Mouse (Mus musculus) ES-Bruce4 (cell line): ENCODE results near the gene Uhrf2. TPM values are rescaled to one million over a fixed set of nuclear protein-coding genes. Genes with fewer than 3 reads are reported as not detected.
A peak's percentile ranks its signal among the peaks of the same experiment; 100 is the strongest.

Experiments used
- H3K27ac ChIP-seq: 2 replicates; pipeline ENCODE4 v1.5.1; 2012; ENCODE audit warnings: low read length, inconsistent platforms; ENCODE audit not compliant: insufficient read depth
- H3K27me3 ChIP-seq: 2 replicates; pipeline ENCODE4 v1.6.1; 2012; ENCODE audit warnings: mild to moderate bottlenecking, low read length, inconsistent platforms; ENCODE audit not compliant: control insufficient read depth, poor library complexity, insufficient read depth, severe bottlenecking
- H3K36me3 ChIP-seq: 2 replicates; pipeline ENCODE4 v1.6.1; 2012; ENCODE audit warnings: inconsistent platforms, mild to moderate bottlenecking, low read length, moderate library complexity; ENCODE audit not compliant: control insufficient read depth, poor library complexity, insufficient read depth, severe bottlenecking
- H3K4me1 ChIP-seq: one replicate; pipeline ENCODE4 v1.8.1; 2011; ENCODE audit warnings: low read length; ENCODE audit not compliant: control insufficient read depth, insufficient read depth
- H3K4me3 ChIP-seq: 2 replicates; pipeline ENCODE4 v1.5.1; 2011; ENCODE audit warnings: low read depth, mild to moderate bottlenecking, low read length
- H3K9ac ChIP-seq: 2 replicates; pipeline ENCODE4 v1.6.1; 2012; ENCODE audit warnings: low read depth, mild to moderate bottlenecking, inconsistent platforms; ENCODE audit not compliant: poor library complexity, severe bottlenecking
- H3K9me3 ChIP-seq: replicated peaks from 2 replicates; pipeline ENCODE4 v1.6.1; 2012; ENCODE audit warnings: mild to moderate bottlenecking, low read length, inconsistent platforms; ENCODE audit not compliant: control insufficient read depth, poor library complexity, insufficient read depth, severe bottlenecking
- CTCF ChIP-seq: IDR thresholded peaks from one replicate; pipeline ENCODE4 v1.8.1; 2011; ENCODE audit warnings: low read depth, low read length
- EP300 ChIP-seq: IDR thresholded peaks from 2 replicates; pipeline ENCODE4 v1.6.1; 2011; ENCODE audit warnings: low read depth, low read length; ENCODE audit not compliant: insufficient read depth
- POLR2A ChIP-seq: IDR thresholded peaks from one replicate; pipeline ENCODE4 v1.8.1; 2011; ENCODE audit warnings: low read length; ENCODE audit not compliant: insufficient read depth
- polyA plus RNA-seq: library from polyadenylated mRNA; stranded (reverse); fragments of >200 nt; gene quantifications from 2 replicates; pipeline ENCODE4 v1.2.4, GENCODE M21; 2011; ENCODE audit warnings: low read depth; ENCODE audit not compliant: missing spikeins, insufficient read depth, insufficient read length

Uhrf2 gene
- polyA plus RNA-seq = 104 and 107 TPM in 2 replicates

DNA sequence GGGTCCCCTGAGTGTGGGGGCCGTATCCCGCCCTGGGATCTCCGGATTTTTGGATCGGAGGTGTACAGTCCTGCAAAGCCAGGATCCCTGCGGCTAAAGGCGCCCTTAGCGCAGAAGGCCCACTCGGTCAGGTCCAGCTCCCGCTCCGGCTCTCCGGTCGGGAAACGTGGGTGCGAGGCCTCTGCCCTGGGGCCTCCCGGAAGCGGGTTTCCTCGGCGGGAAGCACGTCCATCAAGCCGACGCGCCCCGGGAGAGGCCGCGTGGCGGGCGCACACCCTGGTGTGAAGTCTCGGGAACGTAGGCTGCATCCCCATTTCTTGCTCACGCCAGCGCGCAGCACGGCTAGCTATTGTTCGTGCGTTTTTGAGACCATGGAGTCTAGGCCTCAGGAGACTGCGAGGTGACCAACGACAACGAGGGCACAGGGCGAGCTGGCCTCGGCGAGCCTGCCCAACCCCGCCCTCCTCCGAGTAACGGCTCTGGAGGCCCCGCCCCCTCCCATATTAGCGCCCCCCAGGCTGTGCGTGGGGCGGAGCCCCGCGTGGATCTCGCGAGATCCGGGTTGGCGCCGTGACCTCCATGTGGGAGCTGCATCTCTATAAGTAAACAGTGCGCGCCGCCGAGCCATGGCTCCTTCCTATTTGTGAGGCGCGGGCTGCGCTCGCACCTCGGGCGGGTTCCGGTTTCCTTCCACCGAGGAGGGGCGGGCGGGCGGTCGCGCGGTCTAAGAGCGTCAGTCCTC, at the start of gene Uhrf2:
Gene Uhrf2, plus strand, starts transcription at position 620 of the 742 bp plus-strand sequence.
- Histone ChIP-seq H3K27ac (no peak within 1 kb of the TSS), H3K4me1 (peaks cover 2% of the 10 kb centered on the region), H3K4me3 (peak within 1 kb of the TSS; percentile 100), H3K9me3 (no peaks in the 10 kb centered on the region), H3K9ac (peak within 1 kb of the TSS; percentile 97), H3K27me3 (peaks cover 9% of the 10 kb centered on the region), H3K36me3 (no peaks in the 10 kb centered on the region)
- TF ChIP-seq EP300 (0 out of 2 replicates have a peak, but pooled peaks have one; percentile 27), CTCF (no peak), POLR2A (no peak)

DNA sequence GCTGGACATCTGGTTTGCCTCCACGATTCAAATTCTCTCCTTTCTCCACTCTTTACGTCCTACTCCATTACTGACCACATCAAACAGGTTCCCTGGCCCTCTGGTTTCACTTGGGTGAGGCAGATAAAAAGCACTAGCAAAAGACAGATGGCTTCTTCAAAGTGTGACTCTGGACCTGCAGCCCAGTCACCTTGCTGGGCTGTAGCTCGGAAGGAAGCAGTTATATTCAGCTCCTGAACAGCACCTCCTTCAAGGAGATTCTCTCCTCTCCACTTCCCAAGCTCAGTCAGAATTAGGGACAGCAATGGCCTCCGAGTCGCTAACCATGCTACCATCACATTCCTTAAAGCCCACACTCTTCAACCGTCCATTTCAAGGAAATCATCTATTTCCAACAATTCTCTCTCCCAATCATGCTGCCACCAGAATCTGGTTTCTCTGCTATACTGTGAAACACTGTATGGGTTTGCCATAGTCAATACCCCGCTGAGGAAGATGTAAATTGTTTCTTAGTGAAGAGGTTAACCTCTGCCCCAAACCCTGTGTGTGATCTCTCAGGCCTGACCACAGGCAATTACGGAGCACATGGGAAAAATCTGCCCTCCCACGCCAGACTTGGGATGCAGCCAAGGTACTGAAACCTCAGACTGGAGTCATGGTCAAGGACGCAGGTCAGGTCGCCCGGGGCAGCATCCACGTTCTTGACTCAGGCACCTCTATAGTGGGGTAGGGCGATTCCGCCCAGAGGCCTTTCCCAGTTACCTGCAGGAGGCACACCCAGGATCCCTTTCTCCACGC, 45.9 kb upstream of the Uhrf2 start:
- Histone ChIP-seq H3K4me3 (peak overlapping the region; percentile 28; the same call in 1 of the 2 replicates), H3K36me3 (no peaks in the 10 kb centered on the region)

DNA sequence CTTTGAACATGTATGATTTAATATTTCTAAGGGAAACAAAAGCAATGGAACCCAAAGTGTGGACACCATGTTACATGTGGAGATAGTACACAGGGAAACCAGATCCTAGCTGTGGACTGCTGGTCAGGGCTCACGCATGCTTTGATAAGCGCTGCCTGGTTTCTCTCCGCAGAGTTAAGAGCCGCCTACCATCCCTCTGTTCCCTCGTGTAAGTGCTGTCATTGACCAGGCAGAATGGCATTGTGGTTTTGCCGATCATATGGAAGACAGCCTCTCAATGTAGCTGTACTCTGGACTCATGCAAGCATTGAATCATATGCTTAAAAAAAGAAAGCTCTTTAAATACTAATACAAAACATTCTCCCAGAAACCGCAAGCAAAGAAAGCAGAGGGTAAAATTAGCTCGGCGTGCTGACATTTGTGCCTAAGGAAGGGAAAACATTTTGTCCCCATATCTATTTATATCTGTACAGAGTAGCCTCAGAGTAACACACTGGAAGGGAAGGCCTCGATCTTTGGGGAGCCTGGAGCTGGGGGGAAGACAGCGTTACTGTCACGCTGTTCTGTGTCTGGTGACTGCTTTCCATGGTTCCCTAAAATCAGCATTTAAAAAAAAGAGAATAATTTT, 43.7 kb upstream of the Uhrf2 start:
- Histone ChIP-seq H3K27me3 (no peaks in the 10 kb centered on the region), H3K9me3 (no peaks in the 10 kb centered on the region), H3K27ac (no peak overlapping the region), H3K4me1 (no peaks in the 10 kb centered on the region), H3K4me3 (no peak overlapping the region), H3K9ac (no peak overlapping the region), H3K36me3 (no peaks in the 10 kb centered on the region)
- TF ChIP-seq CTCF = no peak

More for the DNA sequence above, 45.9 kb upstream of the Uhrf2 start:
- no peak overlapping the region for H3K9ac ChIP-seq
- H3K4me1 ChIP-seq = no peaks in the 10 kb centered on the region
- H3K9me3 ChIP-seq = no peaks in the 10 kb centered on the region
- TF ChIP-seq CTCF (no peak), EP300 (0 out of 2 replicates have a peak, but pooled peaks have one; percentile 8)
- H3K27me3 ChIP-seq = no peaks in the 10 kb centered on the region
- H3K27ac ChIP-seq = no peak overlapping the region

DNA sequence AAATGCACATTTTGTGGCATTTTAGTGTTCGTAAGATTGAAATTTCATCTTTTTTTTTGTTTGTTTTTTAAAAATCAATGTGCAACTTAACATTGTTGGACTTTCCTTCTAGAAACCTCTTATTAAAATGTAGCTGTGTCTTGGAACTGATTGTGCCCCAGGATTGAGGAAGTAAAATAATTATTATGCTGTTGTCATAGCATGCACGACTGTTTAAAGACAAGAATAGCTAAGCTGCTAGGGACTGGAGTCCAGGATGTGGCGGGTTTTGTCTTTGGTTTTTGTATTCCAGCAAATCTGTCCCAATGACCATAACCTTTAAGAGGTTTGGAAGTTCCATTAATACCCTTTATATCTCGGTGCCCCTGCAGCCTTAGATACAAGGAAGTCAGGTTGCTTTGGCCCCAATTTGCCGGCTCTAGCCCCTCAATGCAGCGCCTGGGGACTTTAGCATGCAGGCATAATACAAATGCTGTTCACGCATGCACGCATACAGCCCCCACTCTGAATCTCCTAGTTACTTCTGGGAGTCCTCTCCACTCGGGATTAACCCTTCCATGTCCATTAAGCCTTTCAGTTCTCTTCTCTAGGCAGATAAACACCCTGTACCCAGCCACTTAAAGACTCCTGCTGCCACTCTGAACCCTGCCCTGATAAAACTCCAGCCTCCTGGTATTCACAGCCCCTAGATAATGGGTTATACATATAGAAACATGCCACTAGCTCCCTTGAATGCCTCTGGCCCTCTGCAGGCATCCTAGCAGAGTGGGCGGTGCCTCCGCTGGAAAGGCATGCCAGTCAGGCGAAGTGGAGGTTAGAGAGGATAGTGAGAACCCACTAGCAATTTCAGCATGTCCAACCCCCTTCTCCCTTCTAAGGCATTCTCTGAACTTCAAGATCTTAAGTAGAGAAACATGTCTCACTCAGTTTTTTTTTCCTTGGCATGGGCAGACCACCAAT, 29.6 kb upstream of the Uhrf2 start:
- no peaks in the 10 kb centered on the region for H3K36me3 ChIP-seq
- no peaks in the 10 kb centered on the region for H3K27me3 ChIP-seq
- no peak for TF ChIP-seq EP300
- no peak overlapping the region for H3K27ac ChIP-seq
- H3K4me3 ChIP-seq = no peak overlapping the region
- no peak overlapping the region for H3K9ac ChIP-seq
- no peaks in the 10 kb centered on the region for H3K4me1 ChIP-seq
- H3K9me3 ChIP-seq = no peaks in the 10 kb centered on the region

DNA sequence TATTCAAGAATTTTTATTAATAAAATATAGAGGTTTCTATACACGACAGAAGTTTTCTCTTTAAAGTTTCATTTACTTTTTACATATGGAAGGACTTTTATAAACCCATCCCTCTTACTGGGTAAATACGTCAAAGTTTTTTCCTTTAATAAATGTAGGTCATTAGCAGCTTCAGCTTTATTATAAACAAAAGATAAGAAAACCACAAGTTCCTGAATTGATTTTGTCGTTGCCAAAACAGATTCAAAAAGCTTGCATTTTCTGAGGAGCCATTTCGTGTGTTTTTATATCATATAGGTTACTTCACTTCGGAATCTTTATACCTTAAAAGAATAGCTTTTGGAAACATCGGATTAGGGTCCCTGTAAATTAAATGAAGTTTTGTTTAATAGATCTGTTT, 28.8 kb upstream of the Uhrf2 start:
- no peaks in the 10 kb centered on the region for H3K27me3 ChIP-seq
- no peak overlapping the region for H3K9ac ChIP-seq
- no peaks in the 10 kb centered on the region for H3K36me3 ChIP-seq
- no peak overlapping the region for H3K4me3 ChIP-seq
- H3K9me3 ChIP-seq = no peaks in the 10 kb centered on the region
- TF ChIP-seq POLR2A (no peak), EP300 (no peak), CTCF (no peak)
- H3K27ac ChIP-seq = no peak overlapping the region
- H3K4me1 ChIP-seq = no peaks in the 10 kb centered on the region
